Mouse (Mus musculus): ENCODE measurements at regions not wholly inside any gene's neighbourhood (a gene's known extent, or its start where the extent isn't known, plus 50 kb on each side); places are given as distances from the start of the nearest gene placed in this dataset.

- Histone ChIP-seq H3K27me3 (replicated peaks; ENCODE audit: control insufficient read depth, insufficient read depth, low read length) (no peaks in the 10 kb centered on the region), H3K27ac (ENCODE audit: low read depth) (no peak overlapping the region), H3K36me3 (ENCODE audit: control insufficient read depth, insufficient read depth, low read length) (no peaks in the 10 kb centered on the region), H3K4me3 (ENCODE audit: low read depth, low read length) (no peak overlapping the region), H3K4me2 (ENCODE audit: low read length) (no peak overlapping the region), H3K9me3 (ENCODE audit: control insufficient read depth, low read length) (no peaks in the 10 kb centered on the region), H3K4me1 (replicated peaks; ENCODE audit: control insufficient read depth, insufficient read depth, low read length) (no peaks in the 10 kb centered on the region), H3K9ac (ENCODE audit: low read length) (no peak overlapping the region)
- ATAC-seq (replicated peaks; ENCODE audit: low FRiP score, low TSS enrichment, low read depth) (no peak), DNase-seq (ENCODE audit: low spot score) (no peak)
- 80% methylated on average over 1 of the region's 1 CpGs for WGBS
Measured at GRCm38 (mm10) chr15:3669411-3669810, 86.1 kb upstream of the Ghr start.

GRCm38 (mm10) chr15:3668863-3669262 lies 85.6 kb upstream of the Ghr start:
- DNase-seq (ENCODE audit: low spot score) (no peak), ATAC-seq (replicated peaks; ENCODE audit: low FRiP score, low TSS enrichment, low read depth) (no peak)
- Histone ChIP-seq H3K27me3 (replicated peaks; ENCODE audit: control insufficient read depth, insufficient read depth, low read length) (no peaks in the 10 kb centered on the region), H3K4me2 (ENCODE audit: low read length) (no peak overlapping the region), H3K27ac (ENCODE audit: low read depth) (no peak overlapping the region), H3K9me3 (ENCODE audit: control insufficient read depth, low read length) (no peaks in the 10 kb centered on the region), H3K4me3 (ENCODE audit: low read depth, low read length) (no peak overlapping the region), H3K4me1 (replicated peaks; ENCODE audit: control insufficient read depth, insufficient read depth, low read length) (no peaks in the 10 kb centered on the region), H3K9ac (ENCODE audit: low read length) (no peak overlapping the region), H3K36me3 (ENCODE audit: control insufficient read depth, insufficient read depth, low read length) (no peaks in the 10 kb centered on the region)
- 96% methylated on average over 2 of the region's 2 CpGs for WGBS

- H3K4me3 ChIP-seq (ENCODE audit: low read depth, low read length) = no peak overlapping the region
- no peaks in the 10 kb centered on the region for H3K36me3 ChIP-seq (ENCODE audit: control insufficient read depth, insufficient read depth, low read length)
- H3K27ac ChIP-seq (ENCODE audit: low read depth) = no peak overlapping the region
- H3K27me3 ChIP-seq (replicated peaks; ENCODE audit: control insufficient read depth, insufficient read depth, low read length) = no peaks in the 10 kb centered on the region
- H3K9me3 ChIP-seq (ENCODE audit: control insufficient read depth, low read length) = no peaks in the 10 kb centered on the region
- no peak overlapping the region for H3K9ac ChIP-seq (ENCODE audit: low read length)
- no peak overlapping the region for H3K4me2 ChIP-seq (ENCODE audit: low read length)
- ATAC-seq (replicated peaks; ENCODE audit: low FRiP score, low TSS enrichment, low read depth) (no peak), DNase-seq (ENCODE audit: low spot score) (no peak)
- WGBS = 61% methylated on average over 1 of the region's 1 CpGs
- no peaks in the 10 kb centered on the region for H3K4me1 ChIP-seq (replicated peaks; ENCODE audit: control insufficient read depth, insufficient read depth, low read length)
Measured at GRCm38 (mm10) chr15:3648741-3649140, 65.4 kb upstream of the Ghr start.

- Histone ChIP-seq H3K4me3 (ENCODE audit: low read depth, low read length) (no peak overlapping the region), H3K4me2 (ENCODE audit: low read length) (no peak overlapping the region), H3K9ac (ENCODE audit: low read length) (no peak overlapping the region), H3K27me3 (replicated peaks; ENCODE audit: control insufficient read depth, insufficient read depth, low read length) (no peaks in the 10 kb centered on the region), H3K4me1 (replicated peaks; ENCODE audit: control insufficient read depth, insufficient read depth, low read length) (no peaks in the 10 kb centered on the region), H3K27ac (ENCODE audit: low read depth) (no peak overlapping the region), H3K9me3 (ENCODE audit: control insufficient read depth, low read length) (no peaks in the 10 kb centered on the region), H3K36me3 (ENCODE audit: control insufficient read depth, insufficient read depth, low read length) (no peaks in the 10 kb centered on the region)
- no peak for DNase-seq (ENCODE audit: low spot score)
- WGBS = 57% methylated on average over 5 of the region's 5 CpGs
- no peak for ATAC-seq (replicated peaks; ENCODE audit: low FRiP score, low TSS enrichment, low read depth)
Measured at GRCm38 (mm10) chr15:3640091-3640490, 56.8 kb upstream of the Ghr start.
